Mouse (Mus musculus) midbrain, embryonic 11.5 days (tissue): ENCODE results near the gene Mterf1a. TPM values are rescaled to one million over a fixed set of nuclear protein-coding genes. Genes with fewer than 3 reads are reported as not detected.
"Not testable (repeated sequence)": the region's sequence is repeated elsewhere in the genome, so short reads cannot be mapped to it uniquely, and the experiment has no call there.

Experiments
- ATAC-seq: fragments of 200-750 bp; cut with Nextera tagmentation; 2 replicates; pipeline ENCODE4 v1.8.0; 2017; ENCODE audit warnings: moderate TSS enrichment, moderate library complexity; ENCODE audit not compliant: low FRiP score
- DNase-seq: peaks from one replicate; pipeline ENCODE4 v3.0.0; 2015; ENCODE audit warnings: low spot score; ENCODE audit errors: missing footprints
- H3K27ac ChIP-seq: fragments of 300-500 bp; sonication (generic); 2 replicates; pipeline ENCODE4 v1.5.1; 2014; ENCODE audit warnings: low read depth, low read length
- H3K27me3 ChIP-seq: fragments of 300-500 bp; sonication (generic); 2 replicates; pipeline ENCODE4 v1.6.1; 2014; ENCODE audit warnings: mild to moderate bottlenecking, low read length, moderate library complexity, mixed read lengths; ENCODE audit not compliant: control insufficient read depth, insufficient read depth
- H3K36me3 ChIP-seq: fragments of 300-500 bp; sonication (generic); 2 replicates; pipeline ENCODE4 v1.6.1; 2014; ENCODE audit warnings: mild to moderate bottlenecking, low read length, moderate library complexity, mixed read lengths; ENCODE audit not compliant: control insufficient read depth, insufficient read depth
- H3K4me1 ChIP-seq: fragments of 300-500 bp; sonication (generic); 2 replicates; pipeline ENCODE4 v1.6.1; 2014; ENCODE audit warnings: low read length; ENCODE audit not compliant: control insufficient read depth, insufficient read depth
- H3K4me2 ChIP-seq: fragments of 300-500 bp; sonication (generic); 2 replicates; pipeline ENCODE4 v1.6.1; 2014; ENCODE audit warnings: mild to moderate bottlenecking, moderate library complexity
- H3K4me3 ChIP-seq: fragments of 300-500 bp; sonication (generic); 2 replicates; pipeline ENCODE4 v1.5.1; 2014; ENCODE audit warnings: low read depth, low read length
- H3K9ac ChIP-seq: fragments of 300-500 bp; sonication (generic); 2 replicates; pipeline ENCODE4 v1.6.1; 2014; ENCODE audit warnings: low read length
- H3K9me3 ChIP-seq: fragments of 300-500 bp; sonication (generic); 2 replicates; pipeline ENCODE4 v1.6.1; 2016; ENCODE audit warnings: low read length; ENCODE audit not compliant: control insufficient read depth
- WGBS: fragments of 180-500 bp; shearing (Covaris S2); extraction: QIAGEN DNeasy Blood & Tissue Kit; methylation state at CpG from one replicate; pipeline ENCODE4 v1.1.7; 2014; 5-methylcytosine and 5-hydroxymethylcytosine counted together
- polyA plus RNA-seq: library from polyadenylated mRNA; unstranded; fragments of >200 nt; fragmentation: Nextera tagmentation; extraction: Ambion mirVana; gene quantifications from 2 replicates; pipeline ENCODE4 v1.2.1, GENCODE M21; 2014

Gene Mterf1a
- polyA plus RNA-seq, 1 experiment from 2014 or later, result 10.4 TPM

- Histone ChIP-seq H3K4me2 (no peak overlapping the region), H3K9me3 (no peaks in the 10 kb centered on the region), H3K27me3 (no peaks in the 10 kb centered on the region), H3K27ac (no peak overlapping the region), H3K36me3 (no peaks in the 10 kb centered on the region), H3K4me3 (no peak overlapping the region), H3K4me1 (peaks cover 12% of the 10 kb centered on the region; the same call in 1 of the 2 replicates), H3K9ac (no peak overlapping the region)
- DNase-seq (peak; percentile 65), ATAC-seq (no peak)
- 86% methylated on average over 5 of the region's 5 CpGs for WGBS
Measured at GRCm38 (mm10) chr5:3930760-3931159, 37.0 kb upstream of the Mterf1a start.

- WGBS, result 0% methylated on average over 11 of the region's 12 CpGs
- Histone ChIP-seq H3K27me3 (no peaks in the 10 kb centered on the region), H3K9ac (peak overlapping the region; percentile 99), H3K36me3 (no peaks in the 10 kb centered on the region), H3K4me2 (peak overlapping the region; percentile 69), H3K4me3 (peak overlapping the region; percentile 89), H3K27ac (peak overlapping the region; percentile 92), H3K4me1 (peaks cover 12% of the 10 kb centered on the region; the same call in 1 of the 2 replicates), H3K9me3 (no peaks in the 10 kb centered on the region)
- DNase-seq (peak; percentile 94), ATAC-seq (peak; percentile 68)
Measured at GRCm38 (mm10) chr5:3928690-3929046, 34.9 kb upstream of the Mterf1a start.

GRCm38 (mm10) chr5:3927801-3928689 lies 34.3 kb upstream of the Mterf1a start, which contains the start of gene Akap9:
Gene Akap9, plus strand, starts transcription at chr5:3928054.
- Histone ChIP-seq H3K9ac (peak within 1 kb of the TSS; percentile 99), H3K9me3 (no peaks in the 10 kb centered on the region), H3K27me3 (no peaks in the 10 kb centered on the region), H3K27ac (peak within 1 kb of the TSS; percentile 92), H3K4me3 (peak within 1 kb of the TSS; percentile 89), H3K4me1 (peaks cover 12% of the 10 kb centered on the region; the same call in 1 of the 2 replicates), H3K36me3 (no peaks in the 10 kb centered on the region), H3K4me2 (peak within 1 kb of the TSS; percentile 69)
- ATAC-seq, result peak; percentile 90
- peak; percentile 97 for DNase-seq
- WGBS, result under 1% methylated on average over 70 of the region's 82 CpGs

- ATAC-seq (no peak), DNase-seq (peak; percentile 82)
- Histone ChIP-seq H3K4me3 (no peak overlapping the region), H3K27ac (no peak overlapping the region), H3K9ac (no peak overlapping the region), H3K4me2 (no peak overlapping the region), H3K27me3 (no peaks in the 10 kb centered on the region), H3K36me3 (no peaks in the 10 kb centered on the region), H3K4me1 (peaks cover 12% of the 10 kb centered on the region; the same call in 1 of the 2 replicates), H3K9me3 (no peaks in the 10 kb centered on the region)
- 30% methylated on average over 4 of the region's 4 CpGs for WGBS
Measured at GRCm38 (mm10) chr5:3926666-3927065, 32.9 kb upstream of the Mterf1a start.

GRCm38 (mm10) chr5:3922350-3922749 lies 28.6 kb upstream of the Mterf1a start:
- Histone ChIP-seq H3K9me3 (no peaks in the 10 kb centered on the region), H3K36me3 (no peaks in the 10 kb centered on the region), H3K4me3 (no peak overlapping the region), H3K4me2 (no peak overlapping the region), H3K27ac (no peak overlapping the region), H3K4me1 (no peaks in the 10 kb centered on the region), H3K9ac (no peak overlapping the region), H3K27me3 (no peaks in the 10 kb centered on the region)
- DNase-seq, result peak; percentile 75
- no peak for ATAC-seq
- 89% methylated on average over 2 of the region's 2 CpGs for WGBS

- Histone ChIP-seq H3K27ac (no peak overlapping the region), H3K27me3 (no peaks in the 10 kb centered on the region), H3K4me2 (no peak overlapping the region), H3K4me3 (no peak overlapping the region), H3K9ac (no peak overlapping the region), H3K9me3 (no peaks in the 10 kb centered on the region), H3K36me3 (no peaks in the 10 kb centered on the region), H3K4me1 (no peaks in the 10 kb centered on the region)
- ATAC-seq (no peak), DNase-seq (no peak)
- WGBS, result 75% methylated on average over 2 of the region's 2 CpGs
Measured at GRCm38 (mm10) chr5:3905471-3905870, 11.7 kb upstream of the Mterf1a start.

- H3K9me3 ChIP-seq, H3K9ac ChIP-seq, H3K4me3 ChIP-seq, H3K27ac ChIP-seq, H3K36me3 ChIP-seq, H3K27me3 ChIP-seq, H3K4me1 ChIP-seq, H3K4me2 ChIP-seq: not testable (repeated sequence)
- ATAC-seq, result peak; percentile 38; the same call in 1 of the 2 replicates
- peak; percentile 84 for DNase-seq
- 95% methylated on average over 4 of the region's 4 CpGs for WGBS
Measured at GRCm38 (mm10) chr5:3894294-3894619, 524 bp upstream of the Mterf1a start.

- H3K4me2 ChIP-seq, result no peak overlapping the region
- H3K4me1 ChIP-seq, result peaks cover 5% of the 10 kb centered on the region
- H3K4me3 ChIP-seq, result no peak overlapping the region
- ATAC-seq (no peak), DNase-seq (no peak)
- no peak overlapping the region for H3K9ac ChIP-seq
- H3K27me3 ChIP-seq, result no peaks in the 10 kb centered on the region
- H3K27ac ChIP-seq, result no peak overlapping the region
- H3K9me3 ChIP-seq, result no peaks in the 10 kb centered on the region
- no peaks in the 10 kb centered on the region for H3K36me3 ChIP-seq
Measured at GRCm38 (mm10) chr5:3889201-3889600, 4.5 kb downstream of the Mterf1a start.

GRCm38 (mm10) chr5:3886862-3887261 lies 6.9 kb downstream of the Mterf1a start:
- WGBS, result 90% methylated on average over 7 of the region's 7 CpGs
- not testable (repeated sequence) for H3K9me3 ChIP-seq, H3K27me3 ChIP-seq, H3K4me3 ChIP-seq, H3K9ac ChIP-seq, H3K27ac ChIP-seq, H3K4me2 ChIP-seq, H3K36me3 ChIP-seq, H3K4me1 ChIP-seq, ATAC-seq, DNase-seq
